Mouse (Mus musculus) cerebellum, postnatal 25 days (tissue): Measurements from ENCODE around the gene Ywhae.
A peak's percentile ranks its signal among the peaks of the same experiment; 100 is the strongest.
"Not testable (repeated sequence)": the region's sequence is repeated elsewhere in the genome, so short reads cannot be mapped to it uniquely, and the experiment has no call there.

Experiments used
- DNase-seq, 2 experiments: peaks; one replicate each; pipeline ENCODE4 v3.0.0; 2021; ENCODE audit warnings: mixed read lengths in 2 of 2

Gene Ywhae

GRCm38 (mm10) chr11:75732434-75733226, at the start of gene Ywhae:
Gene Ywhae, plus strand, starts transcription at chr11:75732869.
- peak; percentile 95 for DNase-seq

- DNase-seq, result no peak
These were observed 48.2 kb upstream of the Ywhae start for GRCm38 (mm10) chr11:75684462-75684861.

GRCm38 (mm10) chr11:75684956-75685355, 47.7 kb upstream of the Ywhae start:
- DNase-seq, result no peak

- DNase-seq, result no peak
These were observed 45.2 kb upstream of the Ywhae start for GRCm38 (mm10) chr11:75687343-75687993.

DNA sequence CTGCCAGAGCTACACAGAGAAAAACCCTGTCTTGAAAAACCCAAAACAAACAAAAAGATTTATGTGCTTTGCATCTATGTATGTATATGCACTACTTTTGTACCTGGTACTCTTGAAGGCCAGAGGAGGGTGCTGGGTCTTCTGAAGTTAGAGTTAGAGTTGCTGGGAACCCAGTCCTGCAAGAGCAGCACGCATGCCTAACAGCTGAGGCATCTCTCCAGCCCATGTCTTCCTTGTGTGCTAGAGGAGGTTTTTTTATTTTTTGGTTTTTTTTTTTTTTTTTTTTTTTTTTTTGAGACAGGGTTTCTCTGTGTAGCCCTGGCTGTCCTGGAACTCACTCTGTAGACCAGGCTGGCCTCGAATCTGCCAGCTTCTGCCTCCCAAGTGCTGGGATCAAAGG, 44.5 kb upstream of the Ywhae start:
- no peak for DNase-seq

GRCm38 (mm10) chr11:75689977-75690376, 42.7 kb upstream of the Ywhae start:
- DNase-seq, result no peak

DNA sequence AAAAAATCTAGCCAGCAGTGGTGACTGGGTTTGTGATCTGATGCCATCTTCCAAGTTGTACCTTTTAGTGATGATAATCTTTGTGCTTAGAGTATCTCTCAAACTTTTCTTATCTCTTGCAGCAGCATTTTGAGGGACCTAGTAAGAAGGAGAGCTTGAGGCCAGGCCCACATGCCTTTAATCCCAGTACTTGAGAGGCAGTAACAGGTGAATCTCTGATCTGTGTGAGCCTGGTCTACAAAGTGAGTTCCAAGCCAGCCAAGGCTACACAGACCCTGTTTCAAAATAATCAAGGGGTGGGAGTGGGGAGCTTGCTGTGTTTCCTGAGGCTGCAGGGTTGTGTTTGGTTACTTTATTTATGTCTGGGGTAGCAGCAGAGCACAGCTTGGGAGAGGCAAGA, 41.6 kb upstream of the Ywhae start:
- no peak for DNase-seq

DNA sequence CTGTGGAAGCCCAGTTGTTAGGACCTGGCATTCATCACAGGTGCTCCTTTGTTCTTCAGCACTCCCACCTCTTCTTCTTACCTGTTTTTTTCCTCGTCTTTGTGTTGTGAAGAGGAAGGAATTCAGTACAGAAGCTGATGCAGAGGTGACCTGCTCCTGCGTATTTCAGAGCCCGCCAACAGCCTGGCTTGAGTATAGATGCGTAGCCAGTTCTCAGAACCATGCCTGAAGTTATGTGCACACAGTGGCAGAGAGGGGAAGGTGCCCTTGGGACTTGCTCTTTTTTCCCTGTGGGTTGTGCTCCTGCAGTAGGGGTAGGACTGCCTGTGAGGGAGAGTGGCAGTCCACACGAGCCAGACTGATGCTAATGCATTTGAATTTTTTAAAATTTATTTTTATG, 39.1 kb upstream of the Ywhae start:
- no peak for DNase-seq

DNA sequence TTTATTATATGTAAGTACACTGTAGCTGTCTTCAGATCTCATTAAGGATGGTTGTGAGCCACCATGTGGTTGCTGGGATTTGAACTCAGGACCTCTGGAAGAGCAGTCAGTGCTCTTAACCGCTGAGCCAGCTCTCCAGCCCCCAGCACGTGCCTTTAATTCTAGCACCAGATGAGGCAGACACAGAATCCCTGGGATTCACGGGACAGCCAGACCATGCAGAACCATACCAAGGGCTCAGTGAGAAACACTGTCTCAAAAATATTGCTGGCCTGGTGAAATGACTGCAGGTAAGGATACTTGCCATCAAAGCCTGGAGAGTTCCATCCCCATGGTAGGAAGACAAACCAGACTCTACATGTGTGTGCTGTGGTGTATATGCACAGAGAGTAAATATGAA, 35.2 kb upstream of the Ywhae start:
- DNase-seq, result not testable (repeated sequence)

DNA sequence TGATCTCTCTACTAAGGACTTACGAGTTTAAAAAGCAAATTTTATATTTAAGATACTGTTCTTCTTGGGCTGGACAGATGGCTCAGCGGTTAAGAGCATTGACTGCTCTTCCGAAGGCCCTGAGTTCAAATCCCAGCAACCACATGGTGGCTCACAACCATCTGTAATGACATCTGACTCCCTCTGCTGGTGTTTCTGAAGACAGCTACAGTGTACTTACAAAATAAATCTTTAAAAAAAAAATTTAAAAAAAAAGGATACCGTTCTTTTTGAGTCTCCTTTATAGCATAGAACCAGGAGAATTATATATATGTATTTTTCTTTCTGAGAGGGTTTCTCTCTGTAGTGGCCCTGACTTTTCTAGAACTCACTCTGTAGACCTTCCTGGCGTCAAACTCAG, 32.1 kb upstream of the Ywhae start:
- DNase-seq, result no peak

GRCm38 (mm10) chr11:75702761-75703160, 29.9 kb upstream of the Ywhae start:
- DNase-seq, result no peak

GRCm38 (mm10) chr11:75703748-75704147, 28.9 kb upstream of the Ywhae start:
- DNase-seq, result no peak

DNA sequence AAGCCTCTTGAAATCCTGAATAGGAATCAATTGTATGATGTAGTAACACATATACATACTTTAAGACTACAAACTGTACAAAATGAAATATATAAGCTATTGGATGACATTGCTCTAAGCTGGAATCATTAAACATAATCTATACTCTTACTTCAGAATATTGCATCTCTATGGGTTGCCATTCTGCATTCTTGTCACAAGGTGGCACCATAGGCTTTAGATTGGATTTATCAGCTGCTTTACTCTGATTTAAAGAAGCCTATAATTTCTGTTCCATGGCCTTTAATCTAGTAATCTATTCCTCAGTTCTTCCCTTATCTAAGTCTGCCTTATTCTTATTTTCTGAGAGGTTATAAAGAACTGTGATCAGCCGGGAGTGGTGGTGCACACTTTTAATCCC, 18.7 kb upstream of the Ywhae start:
- DNase-seq, result peak in 1 of 2 experiments; percentile 19

- DNase-seq, result peak; percentile 34 to 55
These were observed 17.1 kb upstream of the Ywhae start for GRCm38 (mm10) chr11:75715556-75715955.

DNA sequence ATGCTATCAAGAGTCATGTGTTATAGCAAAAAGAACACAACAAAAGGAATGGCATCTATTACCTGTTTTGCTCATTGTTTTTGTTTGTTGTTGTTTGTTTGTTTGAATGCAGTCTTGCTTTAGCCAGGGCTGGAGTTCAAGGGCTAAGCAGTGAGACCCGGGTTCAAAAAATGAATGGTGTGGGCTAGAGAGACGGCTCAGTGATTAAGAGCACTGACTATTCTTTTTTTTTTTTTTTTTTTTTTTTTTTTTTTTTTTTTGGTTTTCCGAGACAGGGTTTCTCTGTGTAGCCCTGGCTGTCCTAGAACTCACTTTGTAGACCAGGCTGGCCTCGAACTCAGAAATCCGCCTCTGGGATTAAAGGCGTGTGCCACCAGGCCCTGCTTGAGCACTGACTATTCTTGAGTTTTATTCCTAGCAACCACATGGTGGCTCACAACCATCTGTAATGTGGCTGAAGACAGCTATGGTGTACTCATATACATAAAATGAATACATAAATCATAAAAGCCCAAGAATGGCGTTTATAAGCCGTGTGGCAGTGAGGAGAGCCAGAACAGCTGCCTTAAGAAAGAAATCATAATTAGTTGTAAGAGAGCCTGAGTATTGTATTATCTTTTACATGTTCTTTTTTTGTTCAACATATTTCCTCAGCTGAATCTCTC, 15.9 kb upstream of the Ywhae start:
- DNase-seq, result no peak

DNA sequence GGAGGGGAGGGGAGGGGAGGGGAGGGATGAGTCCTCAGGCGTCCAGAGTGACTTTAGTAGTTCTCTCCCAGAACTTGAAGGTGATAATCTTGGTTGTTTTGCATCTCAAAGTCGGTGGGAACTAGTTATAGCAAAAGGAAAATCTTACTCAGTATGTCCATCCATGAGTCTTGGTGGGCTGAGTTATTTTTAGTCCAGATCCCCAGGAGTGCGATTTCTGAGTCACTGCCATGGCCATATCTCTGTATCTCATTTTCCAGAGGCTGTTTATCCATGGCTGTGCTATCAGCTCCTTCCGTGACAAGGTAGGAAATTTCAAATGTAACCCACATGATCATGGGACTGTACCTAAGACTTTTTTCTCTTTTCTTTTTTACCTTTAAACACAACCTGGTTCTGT, 10.3 kb upstream of the Ywhae start:
- no peak for DNase-seq

DNA sequence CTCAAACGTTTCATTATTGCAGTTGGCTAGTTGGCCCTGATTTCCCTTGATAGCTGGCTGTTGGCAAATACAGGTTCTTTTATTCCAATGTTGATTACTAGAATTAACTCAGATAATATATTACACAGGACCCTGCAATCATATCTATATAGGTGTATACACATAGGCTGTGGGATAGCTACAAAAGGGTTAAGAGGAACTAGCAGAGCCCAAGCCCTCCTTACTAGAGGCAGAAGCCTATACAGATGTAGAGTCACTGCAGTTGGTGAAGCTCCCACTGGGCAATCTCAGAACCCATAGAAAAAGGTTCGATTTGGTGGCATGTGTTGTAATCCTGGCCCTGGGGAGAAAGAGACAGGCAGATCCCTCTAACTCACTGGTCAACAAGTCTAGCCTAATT, 5.5 kb upstream of the Ywhae start:
- no peak for DNase-seq

- not testable (repeated sequence) for DNase-seq
These were observed 5.0 kb upstream of the Ywhae start for GRCm38 (mm10) chr11:75727659-75728058.

DNA sequence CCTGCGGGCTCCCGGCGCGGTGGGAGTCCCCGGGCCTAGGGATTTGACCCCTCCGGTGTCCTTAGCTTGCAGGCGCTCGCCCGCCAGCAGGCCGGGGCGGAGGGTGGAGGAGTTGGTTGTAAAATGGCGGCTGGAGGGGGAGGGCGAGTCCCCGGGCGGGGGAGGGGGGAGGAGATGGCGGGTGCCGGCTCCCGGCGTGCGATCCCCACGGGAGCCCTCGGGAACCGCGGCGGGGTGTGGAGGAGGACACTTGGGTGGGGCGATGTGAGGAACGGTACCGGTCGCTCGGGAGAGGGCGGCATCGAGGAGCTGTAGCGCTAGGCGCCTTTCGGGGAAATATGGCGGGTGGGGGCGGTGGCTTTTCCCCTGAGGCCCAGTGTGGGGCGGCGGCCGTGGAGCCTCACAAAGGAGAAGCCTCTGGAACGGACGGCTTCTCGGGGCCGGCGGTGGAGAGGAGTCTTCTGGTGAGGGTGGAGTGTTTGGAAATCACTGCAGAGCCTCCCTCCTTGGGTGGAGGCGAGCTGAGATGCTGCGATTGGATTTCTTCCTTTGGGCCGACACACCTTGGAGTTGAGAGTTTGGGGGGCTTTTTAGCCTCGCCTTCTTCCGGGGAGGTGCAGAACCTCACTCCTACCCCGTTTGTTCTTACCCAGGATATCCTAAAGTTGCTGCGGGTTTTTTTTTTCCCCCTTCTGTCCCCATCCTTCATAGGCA, 715 bp downstream of the Ywhae start:
- peak in 1 of 2 experiments; percentile 83 for DNase-seq

DNA sequence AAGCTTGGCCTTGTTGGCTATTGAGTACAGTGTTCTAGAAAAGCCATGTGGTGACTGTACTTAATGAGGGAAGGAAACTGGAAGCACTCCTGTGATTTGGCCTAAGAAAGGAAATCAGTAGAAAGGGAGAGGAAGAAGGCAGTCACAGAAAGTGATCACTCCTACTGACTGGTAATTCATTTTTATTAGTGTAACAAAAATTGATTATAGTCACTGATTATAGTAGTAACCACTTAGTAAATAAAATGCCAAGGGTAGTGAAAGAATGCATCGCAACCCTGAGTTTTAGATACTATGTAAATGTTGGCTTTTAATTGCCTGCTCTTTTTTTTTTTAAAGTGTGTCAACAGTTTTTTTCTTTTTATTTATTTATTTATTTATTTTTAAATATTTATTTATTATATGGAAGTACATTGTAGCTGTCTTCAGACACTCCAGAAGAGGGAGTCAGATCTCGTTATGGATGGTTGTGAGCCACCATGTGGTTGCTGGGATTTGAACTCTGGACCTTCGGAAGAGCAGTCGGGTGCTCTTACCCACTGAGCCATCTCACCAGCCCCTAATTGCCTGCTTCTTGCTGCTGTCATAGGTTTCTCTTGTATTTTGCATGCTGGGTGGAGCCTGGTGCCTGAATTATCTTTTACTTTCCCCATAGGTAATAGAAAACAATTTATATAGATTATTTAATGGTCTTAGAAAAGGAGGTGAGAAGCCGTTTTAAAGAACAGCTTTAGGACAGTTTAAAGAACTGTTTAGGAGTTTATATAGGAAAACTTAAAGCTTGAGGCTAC, 3.0 kb downstream of the Ywhae start:
- DNase-seq, result no peak

GRCm38 (mm10) chr11:75736978-75737377, 4.3 kb downstream of the Ywhae start:
- DNase-seq, result no peak

DNA sequence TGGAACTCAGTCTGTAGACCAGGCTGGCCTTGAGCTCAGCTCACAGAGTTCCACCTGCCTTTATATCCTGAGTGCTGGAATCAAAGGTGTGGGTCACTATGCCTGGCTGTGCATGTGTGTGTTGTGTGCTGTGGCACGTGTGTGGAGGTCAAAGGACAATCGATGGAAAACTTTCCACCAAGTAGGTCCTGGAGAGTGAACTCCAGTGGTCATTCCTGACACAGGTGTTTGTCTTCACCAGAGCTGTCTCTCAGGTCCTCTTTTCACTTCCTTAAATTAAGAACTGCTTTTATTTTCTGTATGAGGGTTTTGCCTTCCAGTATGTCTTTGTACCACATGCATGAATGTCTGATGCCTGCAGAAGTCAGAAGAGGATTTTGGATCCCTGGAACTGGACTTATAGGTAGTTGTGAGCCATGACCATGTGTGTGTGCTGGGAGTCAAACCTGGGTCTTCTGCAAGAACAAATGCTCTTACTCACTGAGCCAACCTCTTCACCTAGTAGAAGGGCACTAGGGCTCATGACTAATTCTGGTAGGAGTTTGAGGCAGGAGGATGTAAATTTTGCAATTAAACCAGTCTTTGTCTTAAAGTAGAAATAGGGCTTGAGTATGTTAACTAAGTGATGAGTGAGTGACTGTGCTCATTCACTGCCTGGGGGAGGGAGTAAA, 5.3 kb downstream of the Ywhae start:
- DNase-seq, result no peak
